8 mouse cellular contexts compared by ENCODE assay signal in genomic region chr2:180042256-180042857, GRCm38 (mm10). TPM values are rescaled to one million over a fixed set of nuclear protein-coding genes. Genes with fewer than 3 reads are reported as not detected.
DNase-seq lines count a peak whose midpoint lies in the region; ATAC-seq lines count a peak whose summit lies in the region.

TSS of gene Psma7 (minus strand) at chr2:180042433.
TSS of gene Ss18l1 (plus strand) at chr2:180042509.

- ATAC-seq in inflammation-experienced regulatory T-cells, adult 6 months = peak; percentile 82
- ATAC-seq in megakaryocyte-erythroid progenitor cell, adult 5-6 weeks (replicated peaks; ENCODE audit: low FRiP score, low TSS enrichment, poor library complexity, severe bottlenecking) = peak; percentile 88

- peak; percentile 93 to 97 for DNase-seq in adrenal gland, adult (ENCODE audit: inconsistent age in 2 of 2, low spot score in 1 of 2)
- peak; percentile 95 for DNase-seq in embryo, embryonic 10 days (ENCODE audit: low spot score)
- peak; percentile 91 for DNase-seq in gastrocnemius, postnatal 14 days
- peak; percentile 89 to 94 for DNase-seq in left cerebral cortex, postnatal 14 days (ENCODE audit: low spot score in 2 of 2)
- peak; percentile 93 for DNase-seq in right cerebral cortex, postnatal 14 days
- peak; percentile 82 to 86 for DNase-seq in urinary bladder, postnatal 36 days (ENCODE audit: low spot score in 2 of 2)

- intact Hi-C loops in gastrocnemius, postnatal 14 days (cut with DNase I; ENCODE audit: low total_unique reads) = no loop called here
- intact Hi-C loops in left cerebral cortex, postnatal 14 days (cut with DNase I) = loop anchor here (1.0 to 5.0 kb wide), 2 partner anchors 17 to 65 kb away; partner anchors contain the start of gene Taf4

RNA-seq across cellular contexts. Expression of gene Psma7, which starts in this region (rescaled TPM):
- 100 to 1,000 TPM; 130 to 143 TPM for total RNA-seq in gastrocnemius, postnatal 14 days (2021)
- polyA plus RNA-seq in inflammation-experienced regulatory T-cells, adult 6 months (2017; shearing (Covaris generic)) = 100 to 1,000 TPM; 448 to 507 (median 458) TPM
- 100 to 1,000 TPM; 190 to 195 TPM for total RNA-seq in left cerebral cortex, postnatal 14 days (2021)
- 333 and 334 TPM in 2 replicates for total RNA-seq in megakaryocyte-erythroid progenitor cell, adult 5-6 weeks (2014; fragmentation: Nextera tagmentation)
- total RNA-seq in megakaryocyte-erythroid progenitor cell, adult 5-6 weeks (2017) = 395 and 441 TPM in 2 replicates

RNA-seq across cellular contexts. Expression of gene Ss18l1, which starts in this region (rescaled TPM):
- 1 to 10 TPM; 1.8 to 2.2 TPM for total RNA-seq in gastrocnemius, postnatal 14 days (2021)
- polyA plus RNA-seq in inflammation-experienced regulatory T-cells, adult 6 months (2017; shearing (Covaris generic)) = 1 to 10 TPM; 1.4 to 2.4 (median 2.3) TPM
- total RNA-seq in left cerebral cortex, postnatal 14 days (2021) = 10 to 100 TPM; 33.8 to 35.0 TPM
- 2.2 and 3.4 TPM in 2 replicates for total RNA-seq in megakaryocyte-erythroid progenitor cell, adult 5-6 weeks (2014; fragmentation: Nextera tagmentation)
- total RNA-seq in megakaryocyte-erythroid progenitor cell, adult 5-6 weeks (2017) = 2.3 and 4.0 TPM in 2 replicates

Comparison
In these comparisons a context has a peak if more than half of its experiments do, and no peak if none do; other contexts are left out.
1. Peak in every context shown above with its lines: DNase-seq and ATAC-seq.
2. RNA of gene Ss18l1 (total RNA-seq): 33.8 to 35.0 TPM in left cerebral cortex, postnatal 14 days; 2.2 to 4.0 TPM in megakaryocyte-erythroid progenitor cell, adult 5-6 weeks and 1.8 to 2.2 TPM in gastrocnemius, postnatal 14 days; every median in the first group is over 4 times any median in the second.